24 mouse cellular contexts compared by ENCODE assay signal in the genomic region with DNA sequence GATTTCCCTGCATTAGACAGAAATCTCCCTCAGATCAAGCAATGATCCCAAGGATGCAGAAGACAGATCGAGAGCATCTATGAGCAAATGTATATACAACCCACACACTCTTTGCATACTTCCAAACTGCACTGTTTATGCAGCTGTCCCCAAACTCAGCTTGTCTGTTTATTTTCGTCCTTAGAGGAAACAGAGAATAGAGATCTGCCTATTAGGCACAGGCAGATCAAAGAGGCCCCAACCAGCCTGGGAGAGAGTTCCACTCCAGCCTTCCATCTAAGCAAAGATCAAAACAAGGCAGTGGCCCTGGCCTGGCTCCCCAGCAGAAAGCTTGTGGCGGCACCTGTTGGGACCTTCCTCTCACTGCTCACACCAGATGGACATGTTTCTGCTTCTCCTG. TPM values are rescaled to one million over a fixed set of nuclear protein-coding genes. Genes with fewer than 3 reads are reported as not detected.
"Had no signal": no experiment of that assay in that cellular context is flagged by ENCODE, and none has a peak within 500 bp of the region (broad histone marks: within the 10 kb centered on the region; RNA-seq: fewer than 3 reads in every experiment).

No protein-coding gene starts in this region.

- H3K4me2 ChIP-seq: limb, embryonic 12.5 days; liver, embryonic 12.5 days; liver, embryonic 15.5 days; midbrain, embryonic 13.5 days; neural tube, embryonic 13.5 days had no signal

- H3K4me1 ChIP-seq: liver, embryonic 12.5 days; liver, embryonic 15.5 days; megakaryocyte, embryonic 14.5 days; midbrain, embryonic 10.5 days; midbrain, embryonic 13.5 days; neural tube, embryonic 13.5 days had no signal

- H3K27me3 ChIP-seq: liver, embryonic 12.5 days; liver, embryonic 15.5 days; midbrain, embryonic 13.5 days; neural tube, embryonic 13.5 days had no signal

- H3K36me3 ChIP-seq: limb, embryonic 12.5 days; liver, embryonic 12.5 days; liver, embryonic 15.5 days; midbrain, embryonic 10.5 days; midbrain, embryonic 13.5 days; neural tube, embryonic 13.5 days had no signal

- H3K9me3 ChIP-seq: limb, embryonic 12.5 days; liver, embryonic 12.5 days; liver, embryonic 15.5 days; megakaryocyte, embryonic 14.5 days; midbrain, embryonic 10.5 days; midbrain, embryonic 13.5 days; neural tube, embryonic 13.5 days had no signal

- H3K9ac ChIP-seq: limb, embryonic 12.5 days; liver, embryonic 12.5 days; liver, embryonic 15.5 days; midbrain, embryonic 13.5 days; neural tube, embryonic 13.5 days had no signal

- H3K27ac ChIP-seq: kidney, postnatal 0 days; layer of hippocampus, adult 2 months; limb, embryonic 12.5 days; liver, embryonic 12.5 days; liver, embryonic 15.5 days; midbrain, embryonic 10.5 days; midbrain, embryonic 13.5 days; neural tube, embryonic 13.5 days had no signal

- H3K4me3 ChIP-seq: layer of hippocampus, adult 2 months; limb, embryonic 12.5 days; liver, embryonic 12.5 days; liver, embryonic 15.5 days; megakaryocyte, embryonic 14.5 days; midbrain, embryonic 10.5 days; midbrain, embryonic 13.5 days; myocyte; neural tube, embryonic 13.5 days had no signal

- DNase-seq: kidney, adult 2 months; kidney, postnatal 25 days; layer of hippocampus, adult 9-11 months; liver; lung, adult 2 months; lung, postnatal 36 days; right cerebral cortex, postnatal 25 days; spleen, adult 18-20 months; thymus, adult 2 months; thymus, postnatal 14 days; thymus, postnatal 4 days had no signal

- ATAC-seq: liver, embryonic 12.5 days; midbrain, embryonic 13.5 days; midbrain, embryonic 16.5 days had no signal

RNA-seq across cellular contexts. Expression of a gene that starts 27.0 kb away (rescaled TPM):
- total RNA-seq: monocyte, adult 5-6 weeks had no signal
- polyA plus RNA-seq: kidney, embryonic 14.5 days; liver, embryonic 12.5 days; liver, embryonic 15.5 days; neural tube, embryonic 13.5 days had no signal
